Mouse (Mus musculus) embryo, embryonic 9.5 days (tissue): ENCODE data around the gene Zic4.

Source experiments
- DNase-seq: peaks from one replicate; pipeline ENCODE4 v3.0.0-alpha.2; 2017; ENCODE audit errors: extremely low spot score

The Zic4 gene

GRCm38 (mm10) chr9:91379300-91379635 lies 17.1 kb downstream of the Zic4 start:
- DNase-seq = no peak

DNA sequence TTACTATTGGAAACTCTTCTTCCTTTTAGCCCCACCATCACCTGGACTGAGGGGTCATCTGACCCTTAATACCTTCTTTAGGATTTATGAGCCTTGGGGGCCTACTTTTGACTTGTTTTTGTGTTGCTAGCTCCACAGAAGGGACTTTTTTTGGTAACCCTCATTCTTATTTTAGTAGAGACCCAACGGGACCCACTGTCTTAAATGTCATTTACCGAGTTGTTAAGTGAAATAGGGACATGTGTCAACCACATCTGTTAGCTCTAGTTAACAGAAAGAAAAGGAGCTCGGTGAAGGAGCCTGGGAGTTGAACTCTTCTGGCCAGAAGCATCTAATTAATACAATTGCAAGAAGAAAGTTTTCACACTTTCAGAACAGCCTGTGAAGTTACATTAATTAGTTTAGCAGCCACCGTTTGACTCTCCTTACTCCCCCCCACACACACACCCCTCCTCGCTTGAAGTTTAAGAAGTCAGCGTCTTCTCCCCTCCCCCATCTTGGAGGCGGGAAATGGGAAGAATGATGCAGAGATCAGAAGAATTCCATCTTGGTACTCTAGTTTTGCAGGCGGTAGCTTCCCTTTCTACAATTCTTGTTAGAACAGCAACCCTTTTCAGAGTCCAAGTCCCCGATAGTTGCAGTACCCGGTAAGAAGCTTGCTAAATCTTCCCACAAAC lies 17.7 kb downstream of the Zic4 start:
- DNase-seq = no peak

GRCm38 (mm10) chr9:91380458-91380914 lies 18.3 kb downstream of the Zic4 start:
- no peak for DNase-seq

DNA sequence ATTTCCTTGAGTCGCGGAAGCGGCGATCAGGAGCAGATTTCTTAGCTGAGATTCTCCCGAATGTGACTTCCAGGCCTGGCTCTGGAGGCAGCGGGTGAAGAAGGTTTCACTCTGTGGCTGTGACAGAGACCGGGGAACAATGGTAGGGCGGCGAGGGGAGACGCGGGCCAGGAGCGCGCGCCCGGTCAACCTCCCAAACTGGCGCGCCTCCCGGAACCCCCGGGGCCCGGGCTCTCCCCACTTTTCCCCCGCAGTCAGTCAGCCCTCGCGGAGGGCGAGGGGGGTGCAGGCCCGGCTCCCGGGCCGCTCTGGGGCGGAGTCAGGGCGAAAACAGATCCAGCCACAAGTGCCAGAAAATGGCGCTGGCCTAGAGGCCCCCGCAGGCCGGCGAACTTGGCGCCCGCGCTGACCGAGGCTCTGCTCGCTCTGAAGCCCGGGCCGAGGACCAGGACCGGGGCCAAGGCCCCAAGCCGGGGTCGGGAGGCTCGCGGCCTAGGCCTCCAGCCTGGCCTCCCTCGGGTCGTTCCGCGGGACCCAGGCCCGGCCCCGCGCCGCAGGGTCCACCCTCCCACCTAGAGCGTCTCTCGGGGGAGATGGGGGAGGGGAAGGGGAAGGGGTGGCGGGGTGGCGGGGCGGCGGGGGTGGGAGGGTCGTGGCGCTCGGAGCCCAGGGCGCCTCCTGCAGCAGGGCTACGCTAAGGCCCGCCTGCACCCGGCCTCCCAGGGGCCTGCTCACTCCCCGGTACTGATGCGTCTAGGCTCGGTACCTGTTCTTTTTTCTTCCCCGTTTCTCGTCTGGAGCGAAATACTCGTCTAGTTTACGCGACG lies 19.3 kb downstream of the Zic4 start:
- DNase-seq = peak; percentile 83

DNA sequence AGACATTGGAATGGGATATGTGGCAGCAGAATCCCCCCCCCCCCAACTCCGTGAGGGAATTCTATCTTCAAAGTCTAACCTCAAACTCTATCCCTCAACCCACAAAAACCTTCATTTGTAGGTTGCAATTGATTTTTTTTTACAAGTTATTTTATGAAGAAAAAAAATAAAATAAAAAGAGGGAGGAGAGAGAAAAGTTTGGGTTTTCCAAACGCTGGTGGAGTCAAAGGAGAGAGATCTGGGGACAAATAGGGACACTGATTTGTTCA lies 19.8 kb downstream of the Zic4 start:
- no peak for DNase-seq

- no peak for DNase-seq
Observed at GRCm38 (mm10) chr9:91382471-91383255, 20.4 kb downstream of the Zic4 start.

- peak; percentile 40 for DNase-seq
Observed at GRCm38 (mm10) chr9:91383441-91384135, 21.4 kb downstream of the Zic4 start.

GRCm38 (mm10) chr9:91384136-91384500 lies 21.9 kb downstream of the Zic4 start:
- DNase-seq = no peak

DNA sequence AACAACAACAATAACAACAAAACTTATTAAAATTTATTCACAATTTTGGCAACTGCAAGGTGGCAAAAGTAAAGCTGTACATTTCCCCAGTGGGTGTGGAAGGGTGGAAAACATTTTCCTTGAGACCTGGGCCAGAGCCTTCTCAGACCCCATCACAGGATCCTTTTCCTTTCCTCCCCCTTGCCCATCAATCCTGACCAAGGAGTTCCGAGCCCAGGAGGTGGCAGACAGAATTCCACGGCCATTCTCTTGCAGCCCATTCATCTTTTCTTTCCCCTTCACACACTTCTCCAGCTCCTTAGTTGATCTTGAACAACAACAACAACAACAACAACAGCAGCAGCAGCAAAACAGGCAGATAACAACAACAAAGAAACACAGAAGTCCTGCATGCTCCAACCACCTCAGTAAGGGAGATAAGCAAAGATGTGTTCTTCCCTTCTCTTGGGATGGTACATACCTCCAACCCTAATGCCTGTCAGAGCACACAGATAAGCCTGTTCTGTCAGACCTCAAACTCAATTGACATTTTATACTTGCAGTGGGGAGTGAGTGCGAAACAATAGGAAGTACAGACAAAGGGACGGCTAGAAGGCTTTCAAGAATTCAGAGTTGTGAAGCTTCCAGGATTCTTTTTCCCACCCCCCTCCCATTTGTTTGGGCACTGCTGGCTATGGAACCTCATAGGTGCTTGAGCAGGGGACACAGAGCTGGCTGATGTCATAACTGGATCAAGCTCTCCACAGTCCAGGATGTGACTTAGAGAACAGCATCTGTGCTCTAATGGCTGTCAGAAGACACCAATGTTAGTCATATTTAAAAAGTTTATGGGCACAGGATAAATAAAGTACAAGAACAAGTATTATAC lies 22.7 kb downstream of the Zic4 start:
- DNase-seq = no peak

- no peak for DNase-seq
Observed at GRCm38 (mm10) chr9:91385561-91386430, 23.6 kb downstream of the Zic4 start.

DNA sequence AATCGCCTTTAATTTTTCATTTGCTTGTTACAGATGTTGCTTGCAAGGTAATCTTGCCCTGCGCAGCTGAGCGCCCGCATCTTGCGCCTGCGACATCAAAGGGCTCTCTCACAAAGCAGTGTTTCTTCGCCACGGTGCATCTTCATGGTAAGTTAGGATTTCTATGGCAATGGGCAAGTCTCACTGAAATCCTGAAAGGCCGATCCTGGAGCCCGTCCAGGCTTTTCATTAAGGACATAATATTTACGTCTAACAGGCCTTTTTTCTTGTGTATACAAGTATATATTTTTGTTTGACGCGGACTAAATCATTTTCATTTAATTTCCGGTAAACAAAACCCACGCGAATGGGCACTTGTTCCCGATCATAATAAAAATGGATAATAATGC lies 24.3 kb downstream of the Zic4 start:
- no peak for DNase-seq

DNA sequence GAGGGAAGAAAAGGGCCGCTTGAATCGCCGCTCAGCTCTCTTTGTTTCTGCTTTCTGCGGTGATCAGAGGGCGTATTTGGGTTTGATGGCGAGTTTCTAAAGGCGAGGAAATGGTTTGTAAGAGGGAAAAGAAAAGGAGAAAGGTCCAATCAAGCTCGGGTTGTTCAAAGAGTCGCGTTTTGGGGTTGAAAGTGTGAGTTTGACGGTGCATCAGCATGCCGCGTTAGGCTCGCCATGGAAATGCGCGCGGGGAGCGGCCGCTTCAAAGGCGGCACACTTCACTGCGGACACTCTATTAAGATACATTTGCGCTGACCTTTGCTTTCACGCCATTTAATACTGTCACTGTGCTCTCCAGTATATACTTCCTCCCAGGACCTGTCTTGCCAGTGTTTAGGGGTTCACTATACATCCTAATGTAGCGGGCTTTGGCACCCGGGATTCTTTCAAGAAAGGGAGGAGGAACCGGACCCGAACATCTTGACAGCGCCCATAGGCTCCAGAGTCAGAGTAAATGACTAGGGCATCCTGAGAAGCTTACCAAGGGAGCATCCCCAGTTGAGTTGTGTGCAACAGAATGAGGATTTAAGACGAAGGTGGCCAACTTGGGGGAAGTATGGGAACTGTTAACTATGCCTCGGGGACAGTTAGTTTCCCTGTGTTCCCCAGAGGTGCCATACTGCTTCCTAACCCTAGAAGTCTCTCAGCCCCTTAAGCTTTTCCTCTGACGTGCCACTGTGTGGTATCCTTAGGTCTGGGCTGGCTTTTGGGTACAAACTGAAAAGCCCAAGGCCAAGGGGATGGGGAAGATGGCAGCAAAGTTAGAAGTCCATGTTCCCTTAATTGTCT lies 24.9 kb downstream of the Zic4 start:
- peak; percentile 68 for DNase-seq

- DNase-seq = peak; percentile 58
Observed at GRCm38 (mm10) chr9:91387740-91388080, 25.5 kb downstream of the Zic4 start.

GRCm38 (mm10) chr9:91388173-91388572 lies 26.0 kb downstream of the Zic4 start:
- DNase-seq = no peak

- DNase-seq = no peak
Observed at GRCm38 (mm10) chr9:91393376-91394068, 31.3 kb downstream of the Zic4 start.

- peak; percentile 44 for DNase-seq
Observed at GRCm38 (mm10) chr9:91394211-91394646, 32.0 kb downstream of the Zic4 start.

DNA sequence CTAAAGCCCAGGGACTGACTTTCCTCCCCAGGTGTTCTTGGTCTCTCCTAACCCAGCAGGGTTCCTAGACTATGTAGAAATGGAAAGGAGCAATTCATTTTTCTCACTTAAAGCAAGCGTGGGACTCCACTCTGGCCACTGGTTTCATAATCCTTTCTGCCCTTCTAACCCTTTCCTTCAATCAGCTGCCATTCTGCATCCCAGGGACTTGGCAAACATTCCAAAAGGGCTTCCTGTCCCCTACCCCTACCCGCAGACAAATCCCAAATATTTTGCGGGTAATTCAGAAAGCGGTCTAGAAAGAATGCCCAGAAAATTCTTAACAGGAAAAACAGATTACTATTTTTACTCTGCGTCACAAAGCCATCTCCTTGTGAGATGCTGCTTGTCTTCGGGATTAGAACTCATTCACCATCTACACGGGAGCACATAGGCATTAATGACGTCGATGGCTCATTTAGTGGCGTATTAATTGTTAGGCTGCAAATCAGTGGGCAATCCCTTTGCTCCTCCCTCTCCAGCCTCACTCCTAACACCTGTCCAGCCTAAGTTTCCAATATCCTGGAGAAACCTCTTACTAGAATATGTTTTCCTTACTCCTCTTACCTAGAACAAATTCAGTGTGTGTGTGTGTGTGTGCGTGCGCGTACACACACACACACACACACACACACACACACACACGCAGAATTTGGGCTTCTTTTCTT lies 33.0 kb downstream of the Zic4 start:
- DNase-seq = no peak

GRCm38 (mm10) chr9:91399976-91400375 lies 37.8 kb downstream of the Zic4 start:
- DNase-seq = no peak
